Mouse (Mus musculus) B cell, adult 67 days (primary cell): ENCODE data around the gene Chd6. TPM values are rescaled to one million over a fixed set of nuclear protein-coding genes. Genes with fewer than 3 reads are reported as not detected.

Source experiments
- total RNA-seq, 2 experiments: library from RNA; stranded (reverse); gene quantifications; 4 replicates each; pipeline ENCODE4 v1.2.4; 2023

Gene Chd6
- total RNA-seq, result 100 to 1,000 TPM; 113 to 127 TPM

GRCm38 (mm10) chr2:161108933-161109371 lies at the start of gene Chd6:
Gene Chd6 (minus strand): TSS chr2:161109075.

GRCm38 (mm10) chr2:160912231-160912671 lies 196.6 kb downstream of the Chd6 start, which contains the start of gene Emilin3:
Gene Emilin3 (minus strand): TSS chr2:160912328.

Other genes starting within 250 kb of the Chd6 start
- 1 to 10 TPM; 4.6 to 6.1 TPM for gene Zhx3, start 236.1 kb downstream of the Chd6 start, total RNA-seq
- not detected for gene Lpin3, start 228.4 kb downstream of the Chd6 start, total RNA-seq
- not detected for gene Emilin3, start 196.7 kb downstream of the Chd6 start, total RNA-seq